In the genomic region with DNA sequence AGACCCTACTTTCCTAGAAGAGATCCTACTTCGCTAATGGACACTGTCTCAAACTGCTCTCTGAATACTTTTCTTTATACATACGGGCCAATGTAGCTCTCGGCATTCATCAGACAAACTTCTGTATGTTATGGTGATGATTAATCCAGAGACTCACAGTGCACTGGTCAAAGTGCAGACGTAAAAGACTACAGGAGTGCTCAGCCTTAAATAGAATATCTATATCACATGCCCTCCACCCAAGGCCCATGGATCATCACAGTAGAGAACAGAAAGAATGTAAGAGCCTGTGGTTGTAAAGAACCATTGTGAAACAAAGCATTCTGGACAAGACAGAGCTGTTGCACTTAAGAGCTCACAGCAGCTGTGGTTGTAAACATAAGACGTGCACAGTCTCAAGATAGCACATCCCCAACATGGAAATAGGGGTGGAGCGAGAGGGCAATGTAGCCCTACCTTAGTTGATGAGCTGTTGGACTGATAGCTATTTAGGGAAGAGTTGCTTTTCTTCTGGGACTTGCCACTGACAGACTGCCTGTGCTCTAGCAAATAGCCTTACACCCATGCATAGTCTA, we compare ENCODE assay signal across 22 mouse cellular contexts.
DNase-seq lines count a peak whose midpoint lies in the region; ATAC-seq and TF ChIP-seq lines count a peak whose summit lies in the region.
"Had no signal": no experiment of that assay in that cellular context is flagged by ENCODE, and none has a peak within 500 bp of the region (broad histone marks: within the 10 kb centered on the region; RNA-seq: fewer than 3 reads in every experiment).

No protein-coding gene starts in this region.

- H3K36me3 ChIP-seq in heart, embryonic 11.5 days (ENCODE audit: control insufficient read depth, insufficient read depth, low read length): no peaks in the 10 kb centered on the region
- no peaks in the 10 kb centered on the region for H3K36me3 ChIP-seq in heart, embryonic 16.5 days (ENCODE audit: control insufficient read depth, insufficient read depth)
- no peaks in the 10 kb centered on the region for H3K36me3 ChIP-seq in lung, postnatal 0 days (ENCODE audit: insufficient read depth, low read length)
- H3K36me3 ChIP-seq: embryonic facial prominence, embryonic 12.5 days; forebrain, embryonic 15.5 days; G1E; hindbrain, embryonic 10.5 days had no signal

- peak; percentile 46; the same call in 1 of the 2 replicates for ATAC-seq in heart, embryonic 11.5 days (replicated peaks; ENCODE audit: insufficient number of reproducible peaks, low FRiP score, low TSS enrichment)
- 0 out of 2 replicates have a peak, but pooled peaks have one; percentile 28 for ATAC-seq in heart, embryonic 16.5 days (replicated peaks; ENCODE audit: extremely low read depth, insufficient read depth, low FRiP score)
- ATAC-seq in lung, postnatal 0 days: peak; percentile 56
- ATAC-seq: CD4-positive, CD25-positive, alpha-beta regulatory T cell, adult 4 months; forebrain, embryonic 15.5 days had no signal

- no peak overlapping the region for H3K4me2 ChIP-seq in heart, embryonic 11.5 days
- H3K4me2 ChIP-seq in heart, embryonic 16.5 days (ENCODE audit: low read depth, low read length): no peak overlapping the region
- H3K4me2 ChIP-seq in lung, postnatal 0 days (replicated peaks; ENCODE audit: low read depth, low read length): no peak overlapping the region
- H3K4me2 ChIP-seq: embryonic facial prominence, embryonic 12.5 days; forebrain, embryonic 15.5 days; hindbrain, embryonic 14.5 days had no signal

- no peaks in the 10 kb centered on the region for H3K27me3 ChIP-seq in heart, embryonic 11.5 days (ENCODE audit: control insufficient read depth, insufficient read depth, low read length)
- H3K27me3 ChIP-seq in heart, embryonic 16.5 days (ENCODE audit: control insufficient read depth, insufficient read depth, low read length): no peaks in the 10 kb centered on the region
- H3K27me3 ChIP-seq in lung, postnatal 0 days (replicated peaks; ENCODE audit: insufficient read depth, low read length): no peaks in the 10 kb centered on the region
- H3K27me3 ChIP-seq: embryonic facial prominence, embryonic 12.5 days; forebrain, embryonic 15.5 days had no signal

- no peak overlapping the region for H3K27ac ChIP-seq in heart, embryonic 11.5 days (ENCODE audit: low read depth, low read length)
- peak overlapping the region; percentile 5; the same call in 1 of the 2 replicates for H3K27ac ChIP-seq in heart, embryonic 16.5 days (ENCODE audit: low read length)
- H3K27ac ChIP-seq in lung, postnatal 0 days (ENCODE audit: low read length): no peak overlapping the region
- H3K27ac ChIP-seq: embryonic facial prominence, embryonic 12.5 days; forebrain, embryonic 15.5 days; heart, adult 2 months; hindbrain, embryonic 10.5 days; hindbrain, embryonic 14.5 days had no signal

- WGBS in heart, embryonic 11.5 days (ENCODE audit: insufficient replicate concordance): 62% methylated on average over 6 of the region's 6 CpGs
- 49% methylated on average over 6 of the region's 6 CpGs for WGBS in heart, embryonic 16.5 days
- 62% methylated on average over 6 of the region's 6 CpGs for WGBS in lung, postnatal 0 days

- peaks cover 3% of the 10 kb centered on the region; the same call in 1 of the 2 replicates for H3K9me3 ChIP-seq in heart, embryonic 11.5 days (replicated peaks; ENCODE audit: control insufficient read depth, low read length)
- 0 out of 2 replicates have a peak, but pooled peaks cover 5% of the 10 kb centered on the region for H3K9me3 ChIP-seq in heart, embryonic 16.5 days (replicated peaks; ENCODE audit: control insufficient read depth, low read length)
- H3K9me3 ChIP-seq in lung, postnatal 0 days (ENCODE audit: low read length): no peaks in the 10 kb centered on the region
- H3K9me3 ChIP-seq: forebrain, embryonic 15.5 days had no signal

- DNase-seq in heart, adult 18-20 months: no peak
- DNase-seq in heart, adult 9 months (ENCODE audit: low spot score in 2 of 2): no peak
- DNase-seq in lung, postnatal 0 days (ENCODE audit: low spot score): peak; percentile 37
- no peak for DNase-seq in lung, postnatal 4 days
- DNase-seq in urinary bladder, postnatal 25 days (ENCODE audit: low spot score): no peak
- DNase-seq: adrenal gland, adult 8-10 months; adrenal gland, postnatal 36 days; B cell, adult 2 months; cerebellum, adult 11 months; cerebellum, adult 8-10 months; cerebellum, postnatal 25 days; heart, adult 2 months; heart, postnatal 14 days; kidney, adult 11 months had no signal

- no peak; the same call in 1 of the 2 replicates for TF ChIP-seq EP300 in lung, postnatal 0 days (IDR thresholded peaks at IDR 0.05)

- H3K4me1 ChIP-seq in heart, embryonic 11.5 days (ENCODE audit: control insufficient read depth, insufficient read depth, low read length): peaks cover 9% of the 10 kb centered on the region
- peaks cover 4% of the 10 kb centered on the region for H3K4me1 ChIP-seq in heart, embryonic 16.5 days (ENCODE audit: control insufficient read depth, insufficient read depth, low read length)
- no peaks in the 10 kb centered on the region for H3K4me1 ChIP-seq in lung, postnatal 0 days (ENCODE audit: insufficient read depth, low read depth, low read length)

- no peak for TF ChIP-seq CTCF in lung, postnatal 0 days (IDR thresholded peaks at IDR 0.05)

- no peak overlapping the region for H3K4me3 ChIP-seq in heart, embryonic 11.5 days (ENCODE audit: low read depth, low read length)
- H3K4me3 ChIP-seq in heart, embryonic 16.5 days (ENCODE audit: low read length): no peak overlapping the region
- no peak overlapping the region for H3K4me3 ChIP-seq in lung, postnatal 0 days (ENCODE audit: low read depth, low read length)
- H3K4me3 ChIP-seq: embryonic facial prominence, embryonic 12.5 days; forebrain, embryonic 15.5 days; heart, adult 2 months; hindbrain, embryonic 10.5 days had no signal

- no peak overlapping the region for H3K9ac ChIP-seq in heart, embryonic 11.5 days (ENCODE audit: low read depth, low read length)
- H3K9ac ChIP-seq in heart, embryonic 16.5 days (ENCODE audit: low read length): no peak overlapping the region
- no peak overlapping the region for H3K9ac ChIP-seq in lung, postnatal 0 days (replicated peaks; ENCODE audit: low read depth)
- H3K9ac ChIP-seq: embryonic facial prominence, embryonic 12.5 days; forebrain, embryonic 15.5 days; hindbrain, embryonic 14.5 days had no signal
